Mouse (Mus musculus) midbrain, postnatal 0 days (tissue): ENCODE results near the gene H2-Q7. TPM values are rescaled to one million over a fixed set of nuclear protein-coding genes. Genes with fewer than 3 reads are reported as not detected.
"Not testable (repeated sequence)": the region's sequence is repeated elsewhere in the genome, so short reads cannot be mapped to it uniquely, and the experiment has no call there.

Experiments used
- ATAC-seq: fragments of 200-750 bp; cut with Nextera tagmentation; 2 replicates; pipeline ENCODE4 v1.8.0; 2017; ENCODE audit warnings: moderate number of reproducible peaks, mild to moderate bottlenecking, moderate TSS enrichment, moderate library complexity; ENCODE audit not compliant: low FRiP score
- DNase-seq: peaks from one replicate; pipeline ENCODE4 v3.0.0-alpha.2; 2015; ENCODE audit warnings: low spot score
- H3K27ac ChIP-seq: fragments of 300-500 bp; sonication (generic); 2 replicates; pipeline ENCODE4 v1.5.1; 2014; ENCODE audit warnings: low read depth, mild to moderate bottlenecking, low read length, mixed read lengths
- H3K27me3 ChIP-seq: fragments of 300-500 bp; sonication (generic); 2 replicates; pipeline ENCODE4 v1.6.1; 2014; ENCODE audit warnings: low read length, control low read depth, mixed read lengths; ENCODE audit not compliant: insufficient read depth
- H3K36me3 ChIP-seq: fragments of 300-500 bp; sonication (generic); 2 replicates; pipeline ENCODE4 v1.6.1; 2014; ENCODE audit warnings: low read length, control low read depth, mixed read lengths; ENCODE audit not compliant: insufficient read depth
- H3K4me1 ChIP-seq: fragments of 300-500 bp; sonication (generic); 2 replicates; pipeline ENCODE4 v1.6.1; 2014; ENCODE audit warnings: mild to moderate bottlenecking, control low read depth, antibody characterized with exemption, low read length, mixed read lengths; ENCODE audit not compliant: insufficient read depth
- H3K4me2 ChIP-seq: fragments of 300-500 bp; sonication (generic); 2 replicates; pipeline ENCODE4 v1.6.1; 2014; ENCODE audit warnings: low read depth, mild to moderate bottlenecking, low read length, mixed read lengths; ENCODE audit not compliant: poor library complexity, severe bottlenecking
- H3K4me3 ChIP-seq: fragments of 300-500 bp; sonication (generic); 2 replicates; pipeline ENCODE4 v1.5.1; 2014; ENCODE audit warnings: low read depth, mild to moderate bottlenecking, low read length, moderate library complexity
- H3K9ac ChIP-seq: fragments of 300-500 bp; sonication (generic); replicated peaks from 2 replicates; pipeline ENCODE4 v1.6.1; 2014; ENCODE audit warnings: mild to moderate bottlenecking, low read length, moderate library complexity, mixed read lengths; ENCODE audit not compliant: poor library complexity, severe bottlenecking
- H3K9me3 ChIP-seq: fragments of 300-500 bp; sonication (generic); 2 replicates; pipeline ENCODE4 v1.6.1; 2016; ENCODE audit warnings: low read length, control low read depth
- CTCF ChIP-seq: IDR thresholded peaks from 2 replicates; pipeline ENCODE4 v1.5.1; 2016; ENCODE audit warnings: antibody characterized with exemption, mild to moderate bottlenecking
- WGBS: fragments of 180-500 bp; shearing (Covaris S2); extraction: QIAGEN DNeasy Blood & Tissue Kit; methylation state at CpG from one replicate; pipeline ENCODE4 v1.1.7; 2014; 5-methylcytosine and 5-hydroxymethylcytosine counted together
- polyA plus RNA-seq: library from polyadenylated mRNA; unstranded; fragments of >200 nt; fragmentation: Nextera tagmentation; extraction: Ambion mirVana; gene quantifications from 2 replicates; pipeline ENCODE4 v1.2.1, GENCODE M21; 2015
- total RNA-seq: library from RNA; depleted of rRNA; stranded (reverse); fragments of >200 nt; gene quantifications from 2 replicates; pipeline ENCODE4 v1.2.3, GENCODE M21; 2014

The H2-Q7 gene
- total and polyA plus RNA-seq, 2 experiments from 2014 or later = 3.3 to 4.2 TPM

- not testable (repeated sequence) for H3K4me2 ChIP-seq, H3K4me1 ChIP-seq, DNase-seq, H3K9me3 ChIP-seq, H3K36me3 ChIP-seq, H3K27ac ChIP-seq, H3K27me3 ChIP-seq, H3K9ac ChIP-seq
- 0 out of 2 replicates have a peak, but pooled peaks have one; percentile 6 for ATAC-seq
- 54% methylated on average over 25 of the region's 27 CpGs for whole genome bisulfite sequencing
- peak overlapping the region; percentile 42; the same call in 1 of the 2 replicates for H3K4me3 ChIP-seq
Measured at GRCm38 (mm10) chr17:35439925-35440645, 1.1 kb downstream of the H2-Q7 start.

GRCm38 (mm10) chr17:35442376-35442775, 3.4 kb downstream of the H2-Q7 start:
- ATAC-seq, H3K27me3 ChIP-seq, H3K9me3 ChIP-seq, H3K36me3 ChIP-seq, H3K27ac ChIP-seq, H3K9ac ChIP-seq, H3K4me1 ChIP-seq, H3K4me3 ChIP-seq, H3K4me2 ChIP-seq, DNase-seq: not testable (repeated sequence)
- 97% methylated on average over 2 of the region's 2 CpGs for WGBS

- WGBS = 81% methylated on average over 2 of the region's 2 CpGs
- not testable (repeated sequence) for H3K27ac ChIP-seq, H3K9me3 ChIP-seq, H3K4me2 ChIP-seq, H3K36me3 ChIP-seq, H3K4me1 ChIP-seq, DNase-seq, H3K4me3 ChIP-seq, ATAC-seq, H3K27me3 ChIP-seq, H3K9ac ChIP-seq
Measured at GRCm38 (mm10) chr17:35444510-35444909, 5.6 kb downstream of the H2-Q7 start.

- not testable (repeated sequence) for DNase-seq, H3K9me3 ChIP-seq, H3K4me3 ChIP-seq, H3K4me1 ChIP-seq, H3K4me2 ChIP-seq, H3K27me3 ChIP-seq, H3K27ac ChIP-seq, H3K9ac ChIP-seq, H3K36me3 ChIP-seq, ATAC-seq
- WGBS = no CpG with 5 or more reads among the region's 1 CpGs
Measured at GRCm38 (mm10) chr17:35458247-35458646, 19.3 kb downstream of the H2-Q7 start.

GRCm38 (mm10) chr17:35460513-35461341, 21.8 kb downstream of the H2-Q7 start:
- not testable (repeated sequence) for DNase-seq, H3K27ac ChIP-seq, H3K36me3 ChIP-seq, H3K27me3 ChIP-seq, H3K4me3 ChIP-seq, H3K4me1 ChIP-seq, H3K9me3 ChIP-seq, H3K9ac ChIP-seq, H3K4me2 ChIP-seq
- WGBS = 31% methylated on average over 3 of the region's 9 CpGs
- peak; percentile 83 for ATAC-seq

- H3K4me2 ChIP-seq, ATAC-seq, H3K9me3 ChIP-seq, H3K9ac ChIP-seq, H3K27ac ChIP-seq, H3K4me1 ChIP-seq, H3K4me3 ChIP-seq, H3K36me3 ChIP-seq: not testable (repeated sequence)
- peak; percentile 34 for DNase-seq
- 5% methylated on average over 8 of the region's 8 CpGs for WGBS
- TF ChIP-seq CTCF = peak; percentile 80
- peaks cover 24% of the 10 kb centered on the region for H3K27me3 ChIP-seq
Measured at GRCm38 (mm10) chr17:35465651-35466050, 26.7 kb downstream of the H2-Q7 start.

- ATAC-seq, H3K4me1 ChIP-seq, H3K36me3 ChIP-seq, H3K4me3 ChIP-seq, DNase-seq, H3K9ac ChIP-seq, H3K27ac ChIP-seq, H3K9me3 ChIP-seq, H3K4me2 ChIP-seq: not testable (repeated sequence)
- peaks cover 27% of the 10 kb centered on the region for H3K27me3 ChIP-seq
- 79% methylated on average over 3 of the region's 3 CpGs for WGBS
Measured at GRCm38 (mm10) chr17:35468936-35469335, 30.0 kb downstream of the H2-Q7 start.
